Mouse (Mus musculus) lung, postnatal 0 days (tissue): ENCODE measurements around the gene Dio2. TPM values are rescaled to one million over a fixed set of nuclear protein-coding genes. Genes with fewer than 3 reads are reported as not detected.

Experiments used
- ATAC-seq: fragments of 200-750 bp; cut with Nextera tagmentation; 2 replicates; pipeline ENCODE4 v1.8.0; 2017; ENCODE audit warnings: moderate library complexity
- DNase-seq: peaks from one replicate; pipeline ENCODE4 v3.0.0-alpha.2; 2016; ENCODE audit warnings: low spot score
- H3K27ac ChIP-seq: fragments of 300-500 bp; sonication (generic); 2 replicates; pipeline ENCODE4 v1.5.1; 2014; ENCODE audit warnings: antibody characterized with exemption, mild to moderate bottlenecking, low read length, mixed read lengths
- H3K27me3 ChIP-seq: fragments of 300-500 bp; sonication (generic); replicated peaks from 2 replicates; pipeline ENCODE4 v1.6.1; 2014; ENCODE audit warnings: low read length, mixed read lengths; ENCODE audit not compliant: insufficient read depth
- H3K36me3 ChIP-seq: fragments of 300-500 bp; sonication (generic); 2 replicates; pipeline ENCODE4 v1.6.1; 2014; ENCODE audit warnings: low read length, mixed read lengths; ENCODE audit not compliant: insufficient read depth
- H3K4me1 ChIP-seq: fragments of 300-500 bp; sonication (generic); 2 replicates; pipeline ENCODE4 v1.6.1; 2014; ENCODE audit warnings: antibody characterized with exemption, low read depth, low read length, mixed read lengths; ENCODE audit not compliant: insufficient read depth
- H3K4me2 ChIP-seq: fragments of 300-500 bp; sonication (generic); replicated peaks from 2 replicates; pipeline ENCODE4 v1.6.1; 2014; ENCODE audit warnings: low read depth, mild to moderate bottlenecking, low read length, moderate library complexity, mixed read lengths
- H3K4me3 ChIP-seq: fragments of 300-500 bp; sonication (generic); 2 replicates; pipeline ENCODE4 v1.5.1; 2014; ENCODE audit warnings: low read depth, low read length
- H3K9ac ChIP-seq: fragments of 300-500 bp; sonication (generic); replicated peaks from 2 replicates; pipeline ENCODE4 v1.6.1; 2014; ENCODE audit warnings: low read depth, mild to moderate bottlenecking
- H3K9me3 ChIP-seq: fragments of 300-500 bp; sonication (generic); 2 replicates; pipeline ENCODE4 v1.6.1; 2016; ENCODE audit warnings: low read length, mixed read lengths
- CTCF ChIP-seq: IDR thresholded peaks from 2 replicates; pipeline ENCODE4 v1.5.1; 2016; ENCODE audit warnings: antibody characterized with exemption, mild to moderate bottlenecking
- EP300 ChIP-seq: IDR thresholded peaks from 2 replicates; pipeline ENCODE4 v1.6.1; 2016; ENCODE audit warnings: antibody characterized with exemption, mild to moderate bottlenecking, control low read depth
- WGBS: fragments of 180-500 bp; shearing (Covaris S2); extraction: QIAGEN DNeasy Blood & Tissue Kit; methylation state at CpG from one replicate; pipeline ENCODE4 v1.1.7; 2014; 5-methylcytosine and 5-hydroxymethylcytosine counted together
- polyA plus RNA-seq: library from polyadenylated mRNA; unstranded; fragments of >200 nt; fragmentation: Nextera tagmentation; extraction: Ambion mirVana; gene quantifications from 2 replicates; pipeline ENCODE4 v1.2.1, GENCODE M21; 2015

Gene Dio2
- 0.06 and 0.07 TPM in 2 replicates for polyA plus RNA-seq

GRCm38 (mm10) chr12:90738388-90739223, at the start of gene Dio2:
Dio2 (minus strand) TSS chr12:90738438.
- TF ChIP-seq CTCF (peak; percentile 15; the same call in 1 of the 2 replicates), EP300 (no peak)

GRCm38 (mm10) chr12:90781438-90781837, 43.2 kb upstream of the Dio2 start:
- Histone ChIP-seq H3K27ac (no peak overlapping the region), H3K9me3 (no peaks in the 10 kb centered on the region), H3K36me3 (no peaks in the 10 kb centered on the region), H3K4me3 (no peak overlapping the region), H3K9ac (no peak overlapping the region), H3K4me2 (no peak overlapping the region), H3K4me1 (no peaks in the 10 kb centered on the region), H3K27me3 (no peaks in the 10 kb centered on the region)
- WGBS: 79% methylated on average over 4 of the region's 4 CpGs
- ATAC-seq (no peak), DNase-seq (no peak)
- TF ChIP-seq CTCF (no peak), EP300 (no peak)

More at GRCm38 (mm10) chr12:90738388-90739223, at the start of gene Dio2:
- peak; percentile 27 for DNase-seq
- Histone ChIP-seq H3K9ac (no peak within 1 kb of the TSS), H3K4me3 (peak within 1 kb of the TSS; percentile 12; the same call in 1 of the 2 replicates), H3K4me1 (no peaks in the 10 kb centered on the region), H3K27me3 (no peaks in the 10 kb centered on the region), H3K36me3 (no peaks in the 10 kb centered on the region), H3K9me3 (no peaks in the 10 kb centered on the region), H3K27ac (no peak within 1 kb of the TSS), H3K4me2 (peak within 1 kb of the TSS; percentile 47)
- ATAC-seq: 0 out of 2 replicates have a peak, but pooled peaks have one; percentile 11
- 13% methylated on average over 10 of the region's 10 CpGs for WGBS

- no peak for ATAC-seq
- H3K27ac ChIP-seq: no peak overlapping the region
- H3K4me1 ChIP-seq: no peaks in the 10 kb centered on the region
- TF ChIP-seq EP300 (no peak), CTCF (no peak)
- H3K4me3 ChIP-seq: no peak overlapping the region
- no peak for DNase-seq
- H3K4me2 ChIP-seq: no peak overlapping the region
- H3K36me3 ChIP-seq: no peaks in the 10 kb centered on the region
- no peak overlapping the region for H3K9ac ChIP-seq
- no peaks in the 10 kb centered on the region for H3K27me3 ChIP-seq
- no peaks in the 10 kb centered on the region for H3K9me3 ChIP-seq
These were observed 6.5 kb upstream of the Dio2 start for GRCm38 (mm10) chr12:90744752-90745151.

- ATAC-seq (no peak), DNase-seq (no peak)
- no peak overlapping the region for H3K4me2 ChIP-seq
- H3K9ac ChIP-seq: no peak overlapping the region
- no peaks in the 10 kb centered on the region for H3K4me1 ChIP-seq
- no peaks in the 10 kb centered on the region for H3K27me3 ChIP-seq
- WGBS: 28% methylated on average over 3 of the region's 3 CpGs
- no peak overlapping the region for H3K4me3 ChIP-seq
- no peak overlapping the region for H3K27ac ChIP-seq
- TF ChIP-seq EP300 (no peak), CTCF (no peak)
- no peaks in the 10 kb centered on the region for H3K36me3 ChIP-seq
- H3K9me3 ChIP-seq: no peaks in the 10 kb centered on the region
These were observed 5.4 kb upstream of the Dio2 start for GRCm38 (mm10) chr12:90743633-90744032.

- TF ChIP-seq EP300 (no peak), CTCF (peak; percentile 72)
- no peak overlapping the region for H3K4me2 ChIP-seq
- no peak overlapping the region for H3K27ac ChIP-seq
- peak; percentile 62 for ATAC-seq
- H3K4me1 ChIP-seq: no peaks in the 10 kb centered on the region
- H3K36me3 ChIP-seq: no peaks in the 10 kb centered on the region
- no peak overlapping the region for H3K9ac ChIP-seq
- DNase-seq: peak; percentile 58
- no peaks in the 10 kb centered on the region for H3K9me3 ChIP-seq
- WGBS: 21% methylated on average over 2 of the region's 2 CpGs
- H3K4me3 ChIP-seq: no peak overlapping the region
- H3K27me3 ChIP-seq: no peaks in the 10 kb centered on the region
These were observed 2.2 kb upstream of the Dio2 start for GRCm38 (mm10) chr12:90740468-90740867.

- H3K9ac ChIP-seq: no peak overlapping the region
- no peak overlapping the region for H3K4me3 ChIP-seq
- peak overlapping the region; percentile 47; the same call in 1 of the 2 replicates for H3K4me2 ChIP-seq
- H3K27me3 ChIP-seq: no peaks in the 10 kb centered on the region
- no peaks in the 10 kb centered on the region for H3K9me3 ChIP-seq
- no peaks in the 10 kb centered on the region for H3K4me1 ChIP-seq
- 72% methylated on average over 13 of the region's 13 CpGs for WGBS
- TF ChIP-seq EP300 (no peak), CTCF (no peak)
- no peak for ATAC-seq
- DNase-seq: no peak
- no peak overlapping the region for H3K27ac ChIP-seq
- H3K36me3 ChIP-seq: no peaks in the 10 kb centered on the region
These were observed 306 bp downstream of the Dio2 start for GRCm38 (mm10) chr12:90737932-90738331.
